Mouse (Mus musculus) kidney, embryonic 15.5 days (tissue): Measurements from ENCODE around the gene Acer2. TPM values are rescaled to one million over a fixed set of nuclear protein-coding genes. Genes with fewer than 3 reads are reported as not detected.

ENCODE experiments used
- ATAC-seq: fragments of 200-750 bp; cut with Nextera tagmentation; replicated peaks from 2 replicates; pipeline ENCODE4 v1.8.0; 2017; ENCODE audit warnings: moderate TSS enrichment; ENCODE audit not compliant: low FRiP score
- H3K27ac ChIP-seq: fragments of 300-500 bp; sonication (generic); 2 replicates; pipeline ENCODE4 v1.5.1; 2015; ENCODE audit warnings: mild to moderate bottlenecking, inconsistent platforms
- H3K27me3 ChIP-seq: fragments of 300-500 bp; sonication (generic); 2 replicates; pipeline ENCODE4 v1.6.1; 2015; ENCODE audit warnings: inconsistent platforms
- H3K36me3 ChIP-seq: fragments of 300-500 bp; sonication (generic); 2 replicates; pipeline ENCODE4 v1.6.1; 2015; ENCODE audit warnings: inconsistent platforms
- H3K4me1 ChIP-seq: fragments of 300-500 bp; sonication (generic); 2 replicates; pipeline ENCODE4 v1.6.1; 2015; ENCODE audit warnings: inconsistent platforms
- H3K4me2 ChIP-seq: fragments of 300-500 bp; sonication (generic); 2 replicates; pipeline ENCODE4 v1.6.1; 2015; ENCODE audit warnings: moderate library complexity, mild to moderate bottlenecking, inconsistent platforms
- H3K4me3 ChIP-seq: fragments of 300-500 bp; sonication (generic); replicated peaks from 2 replicates; pipeline ENCODE4 v1.5.1; 2015; ENCODE audit warnings: mild to moderate bottlenecking, inconsistent platforms
- H3K9ac ChIP-seq: fragments of 300-500 bp; sonication (generic); 2 replicates; pipeline ENCODE4 v1.6.1; 2015; ENCODE audit warnings: mild to moderate bottlenecking, inconsistent platforms
- H3K9me3 ChIP-seq: fragments of 300-500 bp; sonication (generic); replicated peaks from 2 replicates; pipeline ENCODE4 v1.6.1; 2016; ENCODE audit warnings: inconsistent platforms
- WGBS: fragments of 180-500 bp; shearing (Covaris S2); methylation state at CpG from one replicate; pipeline ENCODE4 v1.1.7; 2015; ENCODE audit warnings: mixed read lengths; 5-methylcytosine and 5-hydroxymethylcytosine counted together
- polyA plus RNA-seq: library from polyadenylated mRNA; unstranded; fragments of >200 nt; fragmentation: Nextera tagmentation; extraction: Ambion mirVana; gene quantifications from 2 replicates; pipeline ENCODE4 v1.2.1, GENCODE M21; 2015

The Acer2 gene
- polyA plus RNA-seq, 1 experiment from 2014 or later = 37.9 TPM

DNA sequence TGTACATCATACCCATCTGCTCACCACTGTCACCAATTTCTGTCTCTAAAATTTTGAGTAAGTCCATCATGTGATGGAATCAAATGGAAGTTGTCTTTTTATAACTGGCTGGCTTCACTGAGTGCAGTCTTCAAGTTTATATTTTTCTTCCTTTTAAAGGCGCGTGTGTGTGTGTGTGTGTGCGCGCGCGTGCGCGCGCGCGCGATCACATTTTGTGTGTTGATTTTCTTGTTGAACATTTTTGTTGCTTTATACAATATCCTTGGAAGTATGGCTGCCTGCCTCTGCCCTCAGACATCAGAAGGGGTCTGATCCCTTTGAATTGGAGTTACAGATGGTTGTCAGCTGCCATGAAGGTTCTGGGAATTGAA is 16.1 kb upstream of the Acer2 start:
- ATAC-seq = no peak
- H3K27me3 ChIP-seq = no peaks in the 10 kb centered on the region
- H3K27ac ChIP-seq = no peak overlapping the region
- peaks cover 17% of the 10 kb centered on the region for H3K4me1 ChIP-seq
- H3K4me2 ChIP-seq = peak overlapping the region; percentile 80
- WGBS = 59% methylated on average over 12 of the region's 12 CpGs
- peaks cover 25% of the 10 kb centered on the region for H3K36me3 ChIP-seq
- H3K9ac ChIP-seq = peak overlapping the region; percentile 68
- H3K9me3 ChIP-seq = no peaks in the 10 kb centered on the region
- peak overlapping the region; percentile 94 for H3K4me3 ChIP-seq

DNA sequence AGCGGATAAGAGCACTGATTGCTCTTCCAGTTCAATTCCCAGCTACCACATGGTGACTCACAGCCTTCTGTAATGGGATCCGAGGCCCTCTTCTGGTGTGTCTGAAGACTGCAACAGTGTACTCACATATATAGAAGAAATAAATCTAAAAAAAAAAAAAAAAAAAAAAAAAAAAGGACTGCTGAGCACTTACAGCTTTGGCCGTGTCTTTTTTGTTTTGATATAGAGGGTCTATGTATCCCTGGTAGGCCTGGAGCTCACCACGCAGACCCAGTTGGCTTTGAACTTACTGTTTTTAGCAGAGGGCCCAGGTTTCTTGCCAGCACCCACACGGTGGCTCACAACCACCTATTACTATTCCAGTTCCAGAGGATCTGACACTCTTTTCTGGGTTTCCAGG is 10.1 kb upstream of the Acer2 start:
- no peak for ATAC-seq
- no peak overlapping the region for H3K9ac ChIP-seq
- no peak overlapping the region for H3K27ac ChIP-seq
- no peaks in the 10 kb centered on the region for H3K9me3 ChIP-seq
- 82% methylated on average over 5 of the region's 5 CpGs for WGBS
- no peaks in the 10 kb centered on the region for H3K27me3 ChIP-seq
- no peaks in the 10 kb centered on the region for H3K36me3 ChIP-seq
- H3K4me1 ChIP-seq = no peaks in the 10 kb centered on the region
- no peak overlapping the region for H3K4me2 ChIP-seq
- H3K4me3 ChIP-seq = no peak overlapping the region

DNA sequence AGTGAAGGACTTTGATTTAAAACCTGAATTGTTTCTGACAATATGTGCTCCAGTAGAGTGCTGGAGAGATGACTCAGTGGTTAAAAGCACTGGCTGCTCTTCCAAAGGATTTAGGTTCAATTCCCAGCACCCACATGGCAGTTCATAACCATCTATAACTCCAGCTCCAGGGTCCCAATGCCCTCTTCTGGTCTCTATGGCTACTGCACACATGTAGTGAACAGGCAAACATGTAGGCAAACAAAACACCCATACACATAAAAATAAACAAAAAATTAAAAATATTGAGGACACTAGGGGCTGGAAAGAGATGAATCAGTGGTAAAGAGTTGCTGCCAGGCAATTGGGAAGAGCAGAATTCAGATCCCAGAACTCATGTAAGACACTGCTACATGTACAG is 2.2 kb upstream of the Acer2 start:
- no peak overlapping the region for H3K4me3 ChIP-seq
- H3K9me3 ChIP-seq = no peaks in the 10 kb centered on the region
- no peaks in the 10 kb centered on the region for H3K36me3 ChIP-seq
- H3K9ac ChIP-seq = no peak overlapping the region
- peaks cover 16% of the 10 kb centered on the region for H3K4me1 ChIP-seq
- no peak overlapping the region for H3K27ac ChIP-seq
- H3K27me3 ChIP-seq = 0 out of 2 replicates have a peak, but pooled peaks cover 5% of the 10 kb centered on the region
- no peak overlapping the region for H3K4me2 ChIP-seq
- ATAC-seq = no peak

DNA sequence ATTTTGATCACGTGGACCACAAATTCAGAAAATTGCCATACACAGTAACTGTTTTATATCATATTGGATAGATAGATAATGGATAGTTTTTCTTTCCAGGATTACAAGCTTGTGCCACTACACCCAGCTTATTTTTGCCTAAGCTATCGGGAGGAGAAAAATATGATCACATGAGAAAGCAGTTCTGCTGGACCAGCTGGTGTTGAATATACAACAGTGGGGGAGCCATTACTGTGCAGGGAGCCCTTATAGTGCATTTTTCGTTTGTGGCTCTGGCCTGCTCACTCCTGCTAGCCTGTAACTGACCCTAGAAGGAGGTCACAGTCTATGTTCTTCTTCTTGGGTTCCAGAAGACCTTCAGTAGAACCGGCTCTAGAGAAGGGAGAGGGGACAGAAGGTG is 1.1 kb upstream of the Acer2 start:
- ATAC-seq = no peak

DNA sequence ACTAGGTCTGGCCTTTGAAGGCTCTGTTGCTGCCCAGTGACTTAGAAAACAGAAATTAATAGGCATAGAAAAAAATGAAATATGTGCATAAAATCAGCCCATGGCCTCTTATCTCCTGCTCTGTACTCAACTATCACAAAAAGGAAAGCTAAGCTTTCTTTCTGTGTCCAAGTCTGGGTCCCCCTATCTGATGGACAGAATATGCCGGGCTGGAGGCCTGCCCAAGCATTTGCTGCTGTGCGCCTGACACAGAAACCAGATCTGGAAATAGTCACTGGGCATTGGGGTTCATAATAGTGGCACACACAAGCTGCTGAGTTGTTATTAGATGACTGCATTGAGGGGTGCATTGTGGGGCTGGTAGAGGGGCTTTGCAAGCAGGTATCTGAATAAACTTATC is 5.3 kb downstream of the Acer2 start:
- 86% methylated on average over 2 of the region's 2 CpGs for WGBS
- Histone ChIP-seq H3K27me3 (0 out of 2 replicates have a peak, but pooled peaks cover 5% of the 10 kb centered on the region), H3K9me3 (no peaks in the 10 kb centered on the region), H3K9ac (no peak overlapping the region), H3K27ac (no peak overlapping the region), H3K4me1 (peaks cover 14% of the 10 kb centered on the region; the same call in 1 of the 2 replicates), H3K4me3 (no peak overlapping the region), H3K4me2 (no peak overlapping the region), H3K36me3 (no peaks in the 10 kb centered on the region)
- ATAC-seq = no peak

More for the DNA sequence above, 1.1 kb upstream of the Acer2 start:
- Histone ChIP-seq H3K4me2 (no peak overlapping the region), H3K4me1 (peaks cover 16% of the 10 kb centered on the region), H3K9me3 (no peaks in the 10 kb centered on the region), H3K27me3 (0 out of 2 replicates have a peak, but pooled peaks cover 5% of the 10 kb centered on the region), H3K36me3 (no peaks in the 10 kb centered on the region), H3K27ac (no peak overlapping the region), H3K9ac (no peak overlapping the region), H3K4me3 (no peak overlapping the region)
- WGBS = 57% methylated on average over 4 of the region's 4 CpGs

DNA sequence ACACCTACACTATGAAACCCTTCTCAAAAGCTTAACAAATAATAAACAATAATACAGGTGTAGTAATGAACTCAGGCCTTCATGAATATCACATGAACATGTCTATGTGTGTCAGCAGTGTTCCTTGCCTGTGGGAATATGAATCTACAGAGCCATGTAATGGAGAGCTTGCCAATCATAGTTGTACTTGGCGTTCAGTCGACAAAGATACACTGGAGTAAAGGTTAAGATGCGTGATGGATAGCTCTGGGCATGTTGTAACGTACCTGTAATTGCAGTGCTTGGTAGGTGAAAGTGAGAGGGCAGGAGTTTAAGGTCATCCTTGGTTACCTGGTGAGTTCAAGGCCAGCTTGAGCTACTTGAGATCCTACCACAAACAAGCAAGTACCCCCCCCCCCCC is 7.0 kb downstream of the Acer2 start:
- Histone ChIP-seq H3K9me3 (no peaks in the 10 kb centered on the region), H3K4me2 (no peak overlapping the region), H3K4me1 (peaks cover 10% of the 10 kb centered on the region; the same call in 1 of the 2 replicates), H3K27ac (no peak overlapping the region), H3K9ac (no peak overlapping the region), H3K27me3 (no peaks in the 10 kb centered on the region), H3K36me3 (no peaks in the 10 kb centered on the region), H3K4me3 (no peak overlapping the region)
- 84% methylated on average over 4 of the region's 4 CpGs for WGBS
- no peak for ATAC-seq

DNA sequence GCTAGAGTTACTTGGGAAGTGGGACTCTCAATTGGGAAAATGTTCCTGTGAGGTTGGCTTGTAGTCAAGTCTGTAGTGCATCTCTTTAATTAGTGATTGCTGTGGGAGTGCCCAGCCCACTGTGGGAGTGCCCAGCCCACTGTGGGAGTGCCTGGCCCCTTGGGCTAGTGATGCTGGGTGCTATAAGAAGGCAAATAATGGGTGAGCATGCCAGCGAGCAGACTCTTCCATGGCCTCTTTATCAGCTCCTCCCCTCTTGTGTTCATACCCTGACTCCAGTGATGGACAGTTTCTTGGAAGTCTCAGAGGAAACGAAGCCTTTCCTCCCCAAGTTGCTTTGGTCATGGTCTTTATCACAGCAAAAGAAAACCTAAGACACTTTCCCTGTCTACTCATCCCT is 8.2 kb downstream of the Acer2 start:
- 47% methylated on average over 2 of the region's 2 CpGs for WGBS
- Histone ChIP-seq H3K27ac (no peak overlapping the region), H3K9me3 (no peaks in the 10 kb centered on the region), H3K9ac (no peak overlapping the region), H3K27me3 (no peaks in the 10 kb centered on the region), H3K4me2 (no peak overlapping the region), H3K4me3 (no peak overlapping the region), H3K4me1 (peaks cover 11% of the 10 kb centered on the region), H3K36me3 (no peaks in the 10 kb centered on the region)
- ATAC-seq = no peak

DNA sequence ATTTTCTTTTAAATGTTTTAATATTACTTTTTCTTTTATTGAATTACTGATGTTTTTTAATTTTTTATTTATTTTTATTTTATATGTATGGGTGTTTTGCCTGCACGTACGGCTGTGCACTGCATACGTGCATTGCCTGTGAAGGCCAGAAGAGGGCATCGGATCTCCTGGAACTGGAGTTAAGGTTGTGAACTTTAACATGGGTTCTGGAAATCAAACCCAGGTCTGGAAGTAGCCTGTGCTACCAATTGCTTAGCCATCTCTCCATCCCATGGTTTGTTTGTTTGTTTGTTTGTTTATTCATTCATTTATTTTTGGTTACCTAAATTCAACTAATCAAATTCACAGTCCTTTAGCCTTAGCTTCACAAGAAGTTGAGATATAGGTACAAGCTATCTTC is 10.7 kb downstream of the Acer2 start:
- no peak for ATAC-seq
- WGBS = 60% methylated on average over 4 of the region's 4 CpGs

DNA sequence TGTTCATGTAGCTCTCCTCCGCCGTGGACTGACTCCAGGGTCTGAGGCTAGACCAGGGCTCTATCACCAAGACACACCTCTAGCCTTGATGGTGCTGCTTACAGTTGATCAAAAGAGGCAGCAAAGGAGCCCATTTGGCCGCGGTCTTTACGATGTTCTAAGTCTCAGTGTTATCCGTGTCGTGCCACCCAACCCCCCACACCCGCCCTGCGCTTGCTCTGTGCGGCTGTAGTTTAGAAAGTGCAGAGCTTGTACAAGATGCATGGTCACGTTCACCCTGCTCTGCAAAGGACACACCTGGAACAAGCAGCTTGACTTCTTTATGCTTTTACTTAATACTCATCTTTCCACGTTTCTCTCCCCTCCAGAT is 11.6 kb downstream of the Acer2 start:
- Histone ChIP-seq H3K9me3 (no peaks in the 10 kb centered on the region), H3K4me3 (peak overlapping the region; percentile 33), H3K4me1 (peaks cover 8% of the 10 kb centered on the region), H3K27me3 (no peaks in the 10 kb centered on the region), H3K27ac (peak overlapping the region; percentile 70), H3K4me2 (peak overlapping the region; percentile 54), H3K36me3 (peaks cover 8% of the 10 kb centered on the region; the same call in 1 of the 2 replicates), H3K9ac (peak overlapping the region; percentile 22; the same call in 1 of the 2 replicates)
- WGBS = 37% methylated on average over 12 of the region's 12 CpGs
- ATAC-seq = peak; percentile 43; the same call in 1 of the 2 replicates

More for the DNA sequence above, 10.7 kb downstream of the Acer2 start:
- Histone ChIP-seq H3K4me1 (peaks cover 11% of the 10 kb centered on the region), H3K27ac (no peak overlapping the region), H3K4me2 (no peak overlapping the region), H3K27me3 (no peaks in the 10 kb centered on the region), H3K9me3 (no peaks in the 10 kb centered on the region), H3K36me3 (peaks cover 8% of the 10 kb centered on the region; the same call in 1 of the 2 replicates), H3K4me3 (no peak overlapping the region), H3K9ac (no peak overlapping the region)

DNA sequence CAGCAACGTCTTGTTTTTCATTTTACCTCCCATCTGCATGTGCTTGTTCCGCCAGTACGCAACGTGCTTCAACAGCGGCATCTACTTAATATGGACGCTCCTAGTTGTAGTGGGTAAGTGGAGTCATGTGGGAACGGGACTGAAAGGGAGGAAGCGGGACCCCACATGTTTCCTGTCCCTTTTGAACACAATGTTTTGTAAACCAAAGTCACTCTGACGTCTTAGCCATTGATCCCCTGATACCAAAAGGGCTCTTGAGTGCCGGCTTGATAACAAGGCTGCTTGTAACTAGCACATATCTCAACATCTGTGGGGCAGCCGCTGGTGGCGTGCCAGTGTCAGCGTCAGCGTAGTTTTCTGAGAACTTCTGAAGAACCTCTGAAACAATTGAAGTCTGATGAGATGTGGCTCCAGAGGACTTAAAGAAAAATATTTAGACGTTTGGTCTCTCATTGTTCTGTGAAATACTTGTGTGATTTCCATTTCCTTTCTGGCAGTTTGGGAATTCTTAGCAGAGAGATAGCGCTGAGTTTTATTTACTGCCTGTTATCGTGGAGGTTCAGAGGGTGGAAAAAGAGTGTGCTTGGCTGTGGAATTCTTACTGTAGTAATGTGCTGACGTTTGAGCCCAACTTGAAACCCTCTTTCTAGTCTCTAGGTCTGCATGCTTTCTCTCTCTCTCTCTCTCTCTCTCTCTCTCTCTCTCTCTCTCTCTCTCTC is 12.1 kb downstream of the Acer2 start:
- peak overlapping the region; percentile 22; the same call in 1 of the 2 replicates for H3K9ac ChIP-seq
- H3K36me3 ChIP-seq = peaks cover 8% of the 10 kb centered on the region; the same call in 1 of the 2 replicates
- H3K4me1 ChIP-seq = peaks cover 8% of the 10 kb centered on the region
- peak overlapping the region; percentile 33 for H3K4me3 ChIP-seq
- peak overlapping the region; percentile 54 for H3K4me2 ChIP-seq
- H3K9me3 ChIP-seq = no peaks in the 10 kb centered on the region
- WGBS = 26% methylated on average over 18 of the region's 18 CpGs
- H3K27ac ChIP-seq = peak overlapping the region; percentile 70
- 0 out of 2 replicates have a peak, but pooled peaks have one; percentile 50 for ATAC-seq
- H3K27me3 ChIP-seq = no peaks in the 10 kb centered on the region

DNA sequence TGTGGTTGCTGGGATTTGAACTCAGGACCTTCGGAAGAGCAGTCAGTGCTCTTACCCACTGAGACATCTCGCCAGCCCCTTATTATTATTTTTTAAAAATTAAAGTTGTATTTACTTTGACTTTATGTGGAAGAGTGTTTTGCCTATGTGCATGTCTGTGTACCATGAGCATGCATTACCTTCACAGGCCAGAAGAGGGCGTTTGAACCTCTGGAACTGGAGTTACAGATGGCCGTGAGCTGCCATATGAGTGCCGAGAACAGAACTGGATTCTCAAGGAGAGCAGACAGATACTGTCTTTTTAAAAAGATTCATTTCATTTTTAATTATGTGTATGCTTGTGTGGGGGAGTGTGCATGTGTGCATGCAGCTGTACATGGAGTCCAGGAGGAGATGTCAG is 13.7 kb downstream of the Acer2 start:
- Histone ChIP-seq H3K4me2 (no peak overlapping the region), H3K4me3 (no peak overlapping the region), H3K4me1 (peaks cover 8% of the 10 kb centered on the region), H3K9me3 (no peaks in the 10 kb centered on the region), H3K27me3 (no peaks in the 10 kb centered on the region), H3K27ac (no peak overlapping the region), H3K9ac (no peak overlapping the region), H3K36me3 (peaks cover 8% of the 10 kb centered on the region; the same call in 1 of the 2 replicates)
- 75% methylated on average over 5 of the region's 5 CpGs for WGBS
- ATAC-seq = no peak

DNA sequence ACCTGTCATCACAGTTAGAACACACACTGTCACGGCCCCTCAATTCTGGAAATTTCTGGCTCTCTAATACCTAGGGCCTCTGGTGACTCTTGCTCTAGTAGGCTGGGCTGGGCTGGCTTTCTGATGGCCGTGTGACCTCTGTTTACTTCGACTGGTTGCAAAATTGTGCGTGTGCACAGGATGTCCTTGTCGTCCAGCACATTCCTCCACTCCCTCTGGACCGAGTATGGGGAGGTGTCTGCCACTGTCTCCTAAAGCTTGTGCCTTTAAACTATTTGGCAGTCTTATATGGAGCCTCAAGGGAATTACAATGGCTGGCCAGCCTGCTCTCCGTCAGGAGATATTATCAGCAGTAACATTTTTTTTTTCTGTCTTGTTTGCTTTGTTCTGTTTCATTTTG is 23.2 kb downstream of the Acer2 start:
- Histone ChIP-seq H3K4me2 (no peak overlapping the region), H3K27ac (no peak overlapping the region; the same call in 1 of the 2 replicates), H3K9me3 (no peaks in the 10 kb centered on the region), H3K36me3 (no peaks in the 10 kb centered on the region), H3K9ac (no peak overlapping the region), H3K4me1 (peaks cover 20% of the 10 kb centered on the region), H3K27me3 (no peaks in the 10 kb centered on the region), H3K4me3 (no peak overlapping the region)
- ATAC-seq = no peak
- 74% methylated on average over 7 of the region's 7 CpGs for WGBS
